Mouse (Mus musculus): ENCODE data around the gene Sdad1.

Gene Sdad1

DNA sequence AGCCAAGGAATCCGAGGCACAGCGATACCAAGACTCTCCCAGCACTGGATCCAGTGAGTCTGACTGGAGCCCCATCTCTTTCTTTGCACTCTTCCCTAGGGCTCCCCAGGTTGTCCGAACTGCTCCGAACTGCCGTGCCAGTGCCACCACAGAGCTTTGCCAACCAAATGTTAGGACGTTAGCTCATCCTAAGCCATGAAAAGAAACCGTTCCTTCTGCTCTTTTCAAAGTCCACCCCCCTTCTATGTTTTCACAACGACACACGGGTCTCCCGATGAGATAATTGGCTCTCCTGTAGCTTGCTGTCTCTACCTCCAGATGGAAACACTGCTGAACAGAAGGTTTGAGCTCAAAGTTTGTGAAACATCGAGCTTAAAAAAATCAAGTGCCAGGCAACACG, 69.5 kb downstream of the Sdad1 start:
- no peak for DNase-seq (ENCODE audit: low read depth)

DNA sequence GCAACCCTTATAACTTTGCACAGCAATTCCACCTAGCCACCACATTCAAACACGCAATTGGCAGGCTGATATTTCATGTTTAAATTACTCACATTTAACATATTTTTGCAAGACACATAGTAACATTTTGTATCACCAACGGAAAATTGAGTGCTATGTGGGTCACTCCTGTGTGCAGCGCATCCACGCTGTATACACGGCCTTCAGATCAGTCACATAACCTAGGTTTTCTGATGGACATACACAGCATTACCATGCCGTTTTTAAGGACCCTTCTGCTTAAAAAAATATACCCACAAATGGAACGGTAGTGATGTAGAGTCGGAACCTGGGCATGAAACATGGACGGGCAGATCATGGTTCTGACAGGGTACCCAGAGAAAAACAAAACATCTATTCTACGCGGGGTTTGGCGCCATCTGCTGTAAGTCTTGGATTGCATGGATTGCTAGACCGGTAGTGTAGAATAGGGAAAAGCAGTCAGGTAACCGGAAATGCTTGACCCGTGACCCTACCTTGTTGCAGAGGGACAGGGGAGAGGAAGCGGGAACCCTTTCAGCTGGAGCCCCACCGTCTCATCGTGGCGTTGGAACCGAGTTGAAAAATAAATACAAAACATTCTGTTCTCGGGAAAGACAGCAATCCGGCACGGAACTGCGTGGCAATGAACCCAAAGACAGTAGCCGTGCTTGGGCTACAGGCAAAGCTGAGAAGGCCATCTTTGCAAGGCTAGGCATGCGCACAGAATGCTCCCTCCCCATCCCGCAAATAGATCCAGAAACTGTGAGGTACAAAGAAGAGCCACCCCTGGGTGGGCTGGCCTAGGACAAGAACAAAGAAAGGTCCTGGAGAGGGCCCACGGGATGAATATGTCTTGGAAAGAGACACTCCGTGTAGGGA, 70.7 kb downstream of the Sdad1 start:
- peak; percentile 50 for DNase-seq (ENCODE audit: low read depth)

DNA sequence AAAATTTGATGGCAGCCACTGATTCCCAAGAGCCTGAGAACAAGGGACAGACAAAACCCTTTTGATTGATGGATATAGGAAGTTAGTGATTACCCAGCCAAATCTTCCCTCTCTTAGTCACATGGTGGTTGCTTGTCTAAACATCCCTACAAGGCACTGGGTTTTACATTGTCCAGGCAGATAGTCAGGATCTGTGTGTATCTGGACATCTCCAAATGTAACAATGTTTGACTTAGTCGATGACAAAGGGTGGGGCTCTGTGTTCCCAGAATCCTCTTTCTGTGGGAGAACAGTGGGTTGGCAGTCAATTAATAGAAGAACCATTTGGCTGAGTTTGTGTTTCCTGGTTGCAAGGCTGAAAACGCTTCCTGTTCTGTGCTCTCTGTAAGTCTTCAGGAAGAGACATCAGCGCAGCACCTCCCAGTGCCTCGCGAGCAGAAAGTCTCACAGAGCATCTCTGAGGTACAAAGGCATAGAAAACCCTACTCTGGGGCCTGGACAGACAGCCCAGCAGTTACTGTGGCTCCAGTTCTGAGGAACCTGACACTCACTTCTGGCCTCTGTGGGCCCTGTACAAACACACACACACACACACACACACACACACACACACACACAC, 75.2 kb downstream of the Sdad1 start:
- DNase-seq (ENCODE audit: low read depth): peak; percentile 29
